Mouse (Mus musculus): Measurements from ENCODE around the gene Ttc9.

The Ttc9 gene

DNA sequence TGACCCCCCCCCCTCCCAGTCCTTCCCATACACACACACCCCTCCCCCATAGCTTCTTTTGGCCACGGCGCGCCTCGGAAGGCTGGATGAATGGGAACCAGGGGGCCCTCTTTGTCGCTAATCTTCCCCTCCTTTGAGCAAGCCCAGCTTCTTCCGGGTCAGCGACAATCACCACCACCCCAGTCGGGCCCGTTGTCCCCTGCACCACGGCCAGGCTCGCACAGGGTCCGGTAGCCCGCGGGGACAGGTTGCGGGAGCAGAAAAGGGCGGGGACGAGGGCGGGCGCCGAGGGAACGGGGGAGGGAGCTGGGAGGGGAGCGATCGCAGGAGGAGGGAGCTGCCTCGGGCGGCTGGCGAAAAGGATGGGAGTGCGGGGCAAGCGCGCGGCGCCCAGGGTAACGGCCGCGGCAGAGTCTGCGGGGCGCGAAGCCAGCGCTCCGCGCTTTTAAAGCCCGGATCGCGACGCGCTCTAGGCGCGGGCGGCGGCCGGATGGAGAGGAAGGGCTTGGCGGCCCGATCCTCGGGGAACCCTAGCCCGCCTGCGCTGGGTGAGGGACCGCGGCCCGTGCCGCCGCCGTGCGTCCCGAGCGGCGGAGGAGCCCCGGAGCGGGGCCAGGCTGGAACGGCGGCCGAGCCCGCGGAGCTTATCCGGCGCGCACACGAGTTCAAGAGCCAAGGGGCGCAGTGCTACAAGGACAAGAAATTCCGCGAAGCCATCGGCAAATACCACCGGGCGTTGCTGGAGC lies at the start of gene Ttc9:
TSS of gene Ttc9 (plus strand) at position 335 of the 746 bp plus-strand sequence.
- peak; percentile 77 to 80 for DNase-seq

DNA sequence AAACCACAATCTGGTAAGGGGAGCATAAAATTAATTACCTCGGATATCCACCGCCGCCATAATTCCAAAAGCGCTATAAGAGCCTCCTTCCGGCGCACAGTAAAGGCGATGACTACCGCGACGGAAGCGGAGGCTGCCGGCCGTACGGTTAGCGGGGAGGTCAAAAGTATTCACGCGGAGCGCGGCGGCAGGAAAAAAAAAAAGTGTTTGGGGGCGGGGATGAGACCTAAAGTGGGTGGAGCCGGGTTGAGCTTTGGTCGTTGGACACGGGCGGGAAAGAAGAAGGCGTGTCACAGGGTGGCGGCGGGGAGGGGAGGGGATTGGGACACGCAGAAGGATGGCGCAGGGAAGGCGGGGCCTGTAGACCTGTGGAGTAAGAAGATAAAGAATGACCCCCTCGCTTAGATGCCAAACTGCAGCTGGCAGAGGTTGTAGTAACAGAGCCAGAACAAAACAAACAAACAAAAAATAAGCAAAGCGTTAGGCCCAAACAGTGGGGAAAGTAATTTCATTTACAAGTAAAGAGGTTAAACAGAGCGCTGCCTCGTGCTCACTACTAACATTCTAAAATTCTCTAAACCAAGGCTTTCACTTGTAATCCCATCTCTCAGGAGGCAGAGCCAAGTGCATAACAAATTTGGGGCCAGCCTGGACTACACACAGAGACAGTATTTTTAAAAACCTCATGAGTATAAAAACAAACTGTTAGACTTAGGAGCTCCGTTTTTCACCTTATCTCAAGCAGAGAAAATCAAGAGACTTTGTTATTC lies 36.0 kb upstream of the Ttc9 start, which contains the start of gene Med6:
TSS of gene Med6 (minus strand) at position 107 of the 770 bp plus-strand sequence.
- peak; percentile 90 to 96 for DNase-seq

DNA sequence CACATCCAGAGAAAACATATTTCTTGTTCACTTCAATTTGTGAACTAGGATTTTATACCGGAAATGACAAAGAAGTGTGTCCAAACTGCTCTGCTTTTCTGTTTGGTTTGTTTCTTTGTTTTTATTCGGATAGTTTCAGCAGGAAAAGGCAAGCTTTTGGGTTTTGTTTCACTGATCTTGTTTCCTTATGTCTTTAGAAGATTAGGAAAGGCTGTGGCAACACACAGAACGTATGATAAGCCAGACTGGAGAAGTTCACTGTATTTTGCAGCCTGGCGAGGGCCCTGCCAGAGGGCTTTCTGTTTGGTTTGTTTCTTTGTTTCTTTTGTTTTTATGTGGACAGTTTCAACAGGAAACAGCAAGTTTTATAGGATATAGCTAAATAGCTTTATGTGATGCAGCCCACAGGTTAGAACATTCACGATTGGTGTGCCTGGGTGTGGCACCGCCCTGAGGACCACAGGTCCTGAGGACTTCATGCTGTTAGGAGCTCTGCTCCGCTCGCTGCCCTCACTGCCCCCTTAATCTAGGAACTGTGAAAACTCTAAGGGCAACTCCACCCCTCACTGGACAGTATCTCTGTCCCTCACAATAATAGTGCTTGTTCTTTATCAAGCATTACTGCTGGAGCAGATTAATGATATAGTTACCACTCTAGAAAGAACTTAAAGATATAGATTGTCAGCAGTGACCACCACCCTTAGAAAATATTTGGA lies 34.3 kb upstream of the Ttc9 start:
- no peak for DNase-seq

DNA sequence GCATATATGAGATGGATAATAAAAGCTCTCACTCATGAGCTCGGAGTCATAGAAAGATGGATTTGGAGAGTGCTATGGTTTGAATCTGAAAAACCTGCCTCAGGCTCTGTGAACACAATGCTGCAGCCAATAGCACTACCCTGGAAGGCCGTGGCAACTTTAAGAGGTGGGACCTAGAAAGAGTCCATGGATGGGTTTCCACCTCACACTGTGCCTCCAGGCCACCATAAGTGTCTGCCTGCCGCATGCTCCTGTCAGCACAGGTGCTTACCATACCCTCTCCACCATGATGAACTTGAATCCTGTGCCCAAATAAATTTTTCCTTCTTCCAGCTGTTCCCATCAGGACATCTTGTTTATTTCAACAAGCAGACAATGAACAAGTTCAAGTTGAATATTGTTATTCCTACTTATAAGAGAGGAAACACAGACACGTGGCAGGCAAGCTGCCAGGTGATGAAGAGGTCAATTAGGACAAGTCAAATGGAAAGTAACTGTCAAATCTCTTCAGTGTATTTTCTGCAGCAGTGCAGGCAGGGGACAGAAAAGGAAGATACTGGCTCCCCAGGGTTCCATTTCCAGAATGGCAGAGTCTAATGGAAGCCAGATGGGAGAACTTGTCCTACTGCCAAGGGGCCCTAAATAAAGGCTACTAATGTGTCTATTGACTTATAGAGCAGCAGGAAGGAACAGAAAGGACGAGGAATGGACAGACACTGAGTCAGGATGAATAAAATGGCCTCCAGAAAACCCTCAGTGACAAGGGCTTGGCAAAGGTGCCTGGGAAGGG lies 25.9 kb upstream of the Ttc9 start:
- no peak for DNase-seq

DNA sequence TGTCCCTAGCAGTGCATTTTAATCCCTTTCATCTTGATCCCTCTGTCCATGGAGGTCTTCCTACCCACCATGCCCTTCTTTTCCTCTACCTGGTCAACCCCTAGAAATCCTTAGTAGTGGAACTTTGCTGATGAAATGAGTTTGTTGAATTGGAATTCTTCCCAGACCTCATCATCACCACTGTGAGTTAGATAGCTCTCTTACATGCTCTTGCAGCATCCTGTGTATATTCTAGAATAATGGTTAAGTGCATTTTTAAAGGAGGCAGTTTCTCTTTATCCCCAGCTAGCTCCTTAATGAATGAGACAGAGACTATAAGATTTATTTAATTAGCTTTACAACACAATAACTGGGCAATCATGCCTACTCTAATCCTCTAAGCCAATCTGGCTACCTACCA lies 21.6 kb upstream of the Ttc9 start:
- no peak for DNase-seq

DNA sequence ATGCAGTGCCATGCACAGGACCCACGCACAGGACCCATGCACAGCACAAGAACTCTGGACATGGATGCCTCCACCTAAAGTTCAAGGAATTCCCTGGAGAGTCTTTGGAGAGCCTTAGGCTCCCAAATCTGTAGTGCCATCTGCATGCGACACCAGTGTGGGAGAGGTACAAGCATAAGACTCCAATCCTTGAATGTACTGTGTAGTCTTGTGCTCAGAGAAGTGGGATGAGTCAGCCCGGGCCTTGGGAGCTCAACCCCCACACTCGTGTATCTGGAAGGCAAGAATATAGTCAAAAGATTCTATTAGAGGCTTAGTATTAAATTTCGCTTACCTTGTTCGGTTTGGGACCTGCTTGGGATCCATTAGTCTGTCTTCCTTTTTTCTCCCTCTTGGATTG lies 15.2 kb upstream of the Ttc9 start:
- DNase-seq = no peak

DNA sequence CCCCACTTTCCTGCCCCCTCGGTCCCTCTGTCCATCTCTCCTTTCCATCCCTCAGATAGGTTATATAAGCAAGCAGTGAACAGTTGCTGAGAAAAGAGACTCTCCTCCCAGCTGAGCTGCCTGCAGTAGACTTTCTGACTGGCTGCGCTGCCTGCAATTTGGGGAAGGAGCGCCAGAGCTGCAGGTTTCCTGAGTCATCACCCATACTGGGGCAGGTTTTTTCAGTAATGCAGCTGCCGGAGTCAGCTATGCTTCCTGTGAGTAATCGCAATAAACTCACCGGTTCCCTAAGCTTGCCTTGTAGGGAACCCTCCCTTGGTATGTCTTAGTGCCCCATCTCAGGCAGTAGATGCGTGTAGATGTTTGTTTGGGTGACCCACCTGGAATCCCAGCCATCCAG lies 14.1 kb upstream of the Ttc9 start:
- DNase-seq = no peak

DNA sequence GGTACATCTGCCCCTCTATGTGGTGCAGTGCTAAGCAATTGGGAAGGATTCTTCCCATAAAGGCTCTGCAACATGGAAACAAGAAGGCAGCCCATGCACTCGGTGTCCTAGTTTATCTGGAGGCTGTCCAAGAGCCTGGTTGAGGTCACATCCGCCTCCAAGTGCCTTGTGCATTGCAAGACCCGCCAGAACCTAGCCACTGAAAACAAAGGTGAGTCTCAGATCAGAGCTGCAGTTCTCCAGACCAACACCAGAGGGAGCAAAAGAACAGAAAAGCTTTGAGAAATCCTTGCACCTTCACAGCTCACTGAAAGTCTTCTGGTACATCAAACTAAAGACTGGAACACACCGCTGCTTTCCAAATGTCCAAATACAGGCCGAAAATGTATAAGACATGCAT lies 11.7 kb upstream of the Ttc9 start:
- peak; percentile 86 to 89 for DNase-seq

DNA sequence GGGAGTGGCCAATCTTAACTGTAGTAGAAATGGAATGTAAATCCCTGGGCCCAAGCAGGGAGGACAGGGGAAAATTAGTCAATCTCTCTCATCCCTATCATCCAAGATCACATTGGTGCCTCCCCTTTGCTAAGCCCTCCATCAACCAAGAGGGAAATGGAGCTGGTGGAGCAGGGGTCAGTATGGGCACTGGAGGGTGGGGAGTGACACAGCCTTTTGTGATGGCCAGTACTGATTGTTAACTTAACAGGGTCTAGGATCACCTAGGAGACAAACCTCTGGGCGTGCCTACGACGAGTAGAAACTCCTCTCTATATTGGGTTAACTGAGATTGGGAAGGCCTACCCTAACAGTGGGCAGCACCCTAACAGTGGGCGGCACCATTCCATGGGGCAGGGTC lies 7.7 kb upstream of the Ttc9 start:
- DNase-seq = no peak

DNA sequence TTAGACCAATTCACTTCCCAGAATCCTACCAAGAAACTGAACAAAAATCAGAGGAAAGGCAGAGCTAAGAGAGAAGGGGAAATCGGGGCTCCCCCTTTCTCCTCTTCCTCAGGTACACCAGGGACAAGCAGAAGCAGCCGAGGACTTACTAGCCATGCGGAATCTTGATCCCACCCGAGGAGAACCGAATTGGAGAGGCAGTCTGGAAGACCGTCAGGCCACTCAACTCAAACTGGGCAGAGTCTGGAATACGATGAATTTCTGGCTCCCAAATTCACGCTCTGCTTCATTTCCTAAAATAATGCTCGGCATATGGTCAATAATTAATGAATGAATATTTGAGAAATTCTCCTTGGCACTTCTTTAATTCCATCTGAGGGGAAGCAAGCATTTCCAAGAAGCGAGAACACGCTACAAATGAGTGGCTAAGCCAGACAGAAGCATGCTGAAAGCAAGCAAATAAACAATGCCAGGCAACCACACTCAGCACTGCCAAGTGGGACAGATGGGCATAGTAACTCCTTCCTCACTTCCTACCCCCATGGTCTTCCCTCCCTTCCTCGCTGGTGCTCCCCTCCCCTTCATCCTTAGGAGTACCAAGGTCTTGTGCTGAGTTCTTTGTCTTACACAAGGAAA lies 4.7 kb upstream of the Ttc9 start:
- DNase-seq = peak; percentile 71 to 81

DNA sequence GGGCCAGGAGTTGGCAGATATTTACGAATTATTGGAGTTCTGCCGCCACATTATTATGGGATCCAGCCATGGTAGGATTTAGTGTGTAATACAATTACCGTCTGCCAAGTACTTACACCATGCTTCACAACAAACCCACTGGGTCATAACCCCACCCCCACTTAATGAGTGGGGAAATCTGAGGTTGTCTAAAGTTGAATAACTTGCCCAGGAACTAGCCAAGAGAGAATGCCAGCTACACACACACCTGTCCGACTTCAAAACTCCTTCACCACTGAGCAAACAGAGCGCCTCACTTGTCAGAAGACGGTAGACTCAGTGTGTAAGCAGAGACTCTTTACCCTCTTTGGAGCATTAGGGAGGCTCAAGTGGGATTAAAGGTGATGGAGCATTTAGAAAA lies 3.6 kb upstream of the Ttc9 start:
- no peak for DNase-seq

DNA sequence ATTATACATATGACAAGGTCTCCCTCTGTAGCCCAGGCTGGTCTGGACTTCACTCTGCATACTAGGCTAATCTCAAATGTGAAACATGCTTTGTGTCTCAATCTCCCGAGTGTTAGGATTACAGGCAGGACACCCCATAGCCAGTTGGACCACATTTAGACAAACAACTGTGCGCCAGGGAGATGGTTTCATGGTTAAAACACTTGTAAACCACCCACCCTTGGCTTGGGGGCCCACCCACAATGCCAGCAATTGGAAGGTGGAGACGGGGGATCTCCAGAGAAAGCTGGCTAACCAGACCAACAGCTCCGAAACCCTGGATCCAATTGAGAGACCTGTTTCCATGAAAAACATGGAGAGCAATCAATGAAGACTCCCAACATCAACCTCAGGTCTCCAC lies 3.0 kb upstream of the Ttc9 start:
- DNase-seq = no peak

DNA sequence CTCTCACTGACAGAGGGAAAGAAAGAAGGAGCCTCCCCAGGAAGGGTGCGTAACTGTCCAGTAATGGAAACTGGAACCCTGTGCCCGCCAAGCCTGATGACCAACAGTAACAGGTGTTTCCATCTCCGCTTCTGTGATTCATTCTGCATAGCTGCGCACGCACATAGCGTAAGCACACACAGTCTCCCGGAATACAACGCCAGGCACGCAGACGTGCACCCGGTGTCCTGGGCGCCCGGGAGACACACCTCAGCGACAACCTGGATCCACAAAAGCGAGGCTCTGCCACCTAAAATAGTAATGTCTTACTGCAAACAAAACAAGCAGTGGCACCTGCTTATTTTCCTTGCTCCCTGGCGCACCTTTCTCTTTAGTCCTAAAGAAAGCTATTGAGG lies 532 bp upstream of the Ttc9 start:
- DNase-seq = peak; percentile 82 to 84

DNA sequence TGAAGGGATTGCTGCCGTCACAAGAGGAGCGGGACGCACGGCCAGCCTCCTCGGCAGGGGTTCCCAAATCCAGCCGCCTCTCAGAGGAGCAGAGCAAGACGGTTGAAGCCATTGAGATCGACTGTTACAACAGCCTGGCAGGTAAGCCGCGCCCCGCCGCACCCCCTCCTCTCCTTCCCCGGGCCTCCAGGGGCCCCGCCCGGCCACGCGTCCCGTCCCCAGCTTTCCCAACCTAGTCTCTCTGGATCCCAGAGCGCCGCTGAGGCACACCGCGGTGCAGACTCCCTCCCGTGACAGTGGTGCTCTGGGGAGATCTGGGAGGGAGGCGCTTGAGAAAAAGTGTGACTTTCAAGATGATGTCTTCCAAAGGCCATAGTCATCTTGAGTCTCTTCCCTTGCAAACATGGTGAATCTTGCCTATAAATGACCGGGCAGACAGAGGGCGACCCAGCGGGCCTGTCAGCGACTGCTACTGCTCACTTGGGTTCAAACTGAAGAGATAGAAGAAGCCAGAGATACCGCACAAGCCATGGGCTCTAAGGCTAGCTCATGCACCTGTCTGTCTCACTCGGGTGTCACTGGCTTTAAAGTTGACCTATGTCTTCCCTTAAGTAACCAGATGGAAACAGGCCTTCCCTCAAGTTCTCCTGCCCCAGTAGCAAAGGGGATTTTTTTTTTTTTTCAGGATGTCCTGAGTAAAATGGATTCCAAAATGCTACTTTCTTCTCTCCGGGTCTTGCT lies 782 bp downstream of the Ttc9 start:
- DNase-seq = peak; percentile 58 to 69

DNA sequence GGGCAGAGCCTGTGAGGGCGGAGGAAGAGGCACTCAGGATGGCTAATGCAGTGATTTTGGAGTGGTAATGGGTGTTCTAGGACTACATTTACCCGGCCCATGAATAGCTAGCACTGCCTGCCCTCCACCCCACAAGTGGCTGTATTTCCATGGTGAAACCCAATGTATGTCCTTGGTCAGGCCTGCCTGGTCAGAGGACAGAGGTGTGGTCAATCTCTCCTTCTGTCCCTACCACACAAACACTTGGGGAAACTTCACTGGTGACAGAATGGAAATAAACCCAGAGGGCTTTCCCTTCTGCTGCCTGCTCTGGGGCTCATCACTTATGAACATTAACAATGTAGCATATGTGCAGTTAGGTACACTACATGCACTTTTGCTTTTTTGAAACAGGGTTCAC lies 2.2 kb downstream of the Ttc9 start:
- DNase-seq = no peak

DNA sequence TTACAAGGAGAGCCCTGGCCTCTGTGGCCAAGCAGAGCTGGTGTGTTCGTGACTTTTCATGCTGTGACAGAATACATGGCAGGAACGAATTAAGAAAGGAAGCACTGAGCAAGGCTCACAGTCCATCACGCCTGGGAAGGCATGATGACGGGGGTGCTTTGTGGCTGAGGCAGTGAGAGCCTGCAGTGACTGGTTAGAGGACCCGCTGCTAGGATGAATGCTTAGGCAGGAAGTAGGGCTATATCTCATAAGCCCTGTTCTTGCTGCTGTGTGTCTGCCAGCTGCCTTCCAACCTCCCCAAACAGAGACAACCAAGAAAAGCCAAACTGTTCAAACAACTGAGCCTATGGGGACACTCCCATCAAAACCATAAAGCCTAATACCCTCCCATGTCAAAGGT lies 9.6 kb downstream of the Ttc9 start:
- DNase-seq = no peak

DNA sequence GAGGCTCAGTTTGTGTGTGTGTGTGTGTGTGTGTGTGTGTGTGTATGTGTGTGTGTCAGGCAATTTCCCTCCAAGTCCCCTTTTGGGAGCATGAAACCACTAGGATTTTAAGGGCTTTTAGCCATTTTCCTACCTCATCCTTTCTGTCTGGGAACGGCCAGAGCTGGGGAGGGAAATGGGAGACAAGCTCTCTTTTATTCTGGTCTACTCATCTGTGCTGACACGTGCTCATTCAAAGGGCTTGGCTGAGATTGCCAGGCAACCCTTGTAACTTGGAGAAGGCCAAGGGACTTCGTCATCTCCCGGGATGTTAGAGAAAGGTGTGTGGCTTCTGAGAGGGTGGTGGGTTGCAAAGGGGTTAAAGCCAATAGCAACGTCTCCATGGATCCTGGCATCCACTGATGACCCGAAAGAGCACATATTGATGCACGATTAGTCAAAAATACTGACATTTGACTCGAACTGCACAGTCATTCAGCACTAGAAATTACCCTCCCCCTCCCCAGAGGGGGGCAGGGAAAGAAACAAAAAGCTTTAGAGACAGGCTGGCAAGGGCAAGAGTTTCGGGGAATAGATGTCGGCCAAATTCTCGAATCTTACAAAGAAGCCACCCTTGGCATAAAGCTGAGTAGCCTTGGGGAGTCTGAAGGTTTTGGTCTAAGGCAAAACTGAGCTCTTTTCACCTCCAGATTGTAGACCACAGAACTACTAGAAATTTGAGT lies 11.5 kb downstream of the Ttc9 start:
- DNase-seq = no peak

DNA sequence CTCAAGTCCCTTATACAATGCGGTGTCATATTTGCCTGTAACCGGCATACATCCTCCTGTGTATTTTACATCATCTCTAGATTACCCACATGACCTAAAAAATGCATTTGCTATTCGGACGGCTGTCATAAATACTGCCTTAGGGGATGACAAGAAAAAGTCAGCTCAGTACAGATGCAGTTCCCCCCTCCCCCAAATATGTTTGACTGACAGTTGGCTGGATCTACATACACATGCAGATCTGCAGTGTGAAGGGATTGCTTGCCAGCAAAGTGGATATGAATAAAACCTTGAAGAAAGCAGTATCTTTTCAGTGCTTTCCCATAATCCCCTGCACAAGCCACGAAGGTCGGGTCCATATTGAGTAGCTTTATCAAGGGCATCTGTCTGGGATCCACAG lies 15.8 kb downstream of the Ttc9 start:
- no peak for DNase-seq

DNA sequence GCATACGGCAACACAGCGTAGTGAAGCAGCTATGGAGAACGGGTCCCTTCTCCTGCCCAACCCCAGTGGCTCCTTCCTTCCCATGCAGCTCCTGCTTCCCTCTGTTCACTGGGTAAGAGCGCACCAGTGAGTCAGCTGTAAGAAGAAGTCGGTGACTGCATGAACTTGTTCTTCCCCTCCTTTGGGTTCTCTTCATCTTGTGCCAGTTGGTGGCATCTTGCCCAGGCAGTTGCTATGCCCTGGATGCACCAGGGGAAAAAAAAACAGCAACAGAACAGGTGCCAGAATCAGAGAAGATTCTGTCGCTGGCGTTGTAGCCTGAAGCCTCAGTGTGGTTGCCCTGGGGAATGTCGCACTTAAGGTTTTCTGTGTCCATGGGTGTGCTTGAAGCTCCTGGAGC lies 22.3 kb downstream of the Ttc9 start:
- peak; percentile 53 to 58 for DNase-seq

DNA sequence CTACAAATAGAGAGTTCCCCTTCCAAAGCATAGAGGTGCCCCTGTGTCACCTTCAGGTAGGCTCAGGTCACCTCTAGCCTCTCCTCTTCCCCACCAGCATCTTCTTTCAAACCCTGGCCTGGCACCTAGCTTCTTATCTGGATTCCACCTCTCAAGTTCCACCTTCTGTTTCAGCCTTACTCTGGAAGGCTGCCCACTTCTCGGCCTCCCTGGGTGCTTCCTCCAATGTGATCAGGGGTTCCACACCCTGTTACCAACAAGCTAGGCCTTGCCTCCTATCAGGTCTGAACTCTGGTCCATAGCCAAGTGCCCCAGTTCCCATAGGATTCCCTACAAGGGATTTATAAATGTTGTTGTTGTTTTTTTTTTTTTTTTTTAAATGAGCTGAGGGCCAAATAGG lies 26.3 kb downstream of the Ttc9 start:
- DNase-seq = peak; percentile 57 to 61

DNA sequence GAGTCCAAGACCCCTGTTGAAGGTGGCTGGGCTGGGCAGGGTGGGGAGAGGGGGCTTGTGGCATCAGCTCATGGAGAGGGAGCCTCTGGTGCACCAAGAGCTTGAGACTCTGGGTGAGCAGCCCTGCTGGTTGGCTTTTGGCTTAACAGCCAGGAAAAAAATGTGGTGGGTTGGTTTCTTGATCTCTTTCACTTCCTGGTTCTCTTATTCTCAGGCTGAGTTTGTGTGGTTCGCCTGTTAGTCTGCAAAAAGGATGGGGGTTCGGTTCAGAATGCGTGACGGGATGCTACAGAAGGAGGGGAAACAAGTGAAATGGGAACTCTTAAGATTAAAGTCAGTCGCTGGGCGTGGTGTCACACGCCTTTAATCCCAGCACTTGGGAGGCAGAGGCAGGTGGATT lies 27.0 kb downstream of the Ttc9 start:
- no peak for DNase-seq
